Mouse (Mus musculus): ENCODE measurements around the gene Llgl2.

Gene Llgl2

GRCm38 (mm10) chr11:115823774-115824740 lies at the start of gene Llgl2:
Gene Llgl2, plus strand, starts transcription at chr11:115824049.
- peak in 1 of 2 experiments; percentile 61 for DNase-seq (ENCODE audit: low spot score in 2 of 2)

GRCm38 (mm10) chr11:115774653-115775052 lies 49.2 kb upstream of the Llgl2 start:
- no peak for DNase-seq (ENCODE audit: low spot score in 2 of 2)

GRCm38 (mm10) chr11:115775821-115776665 lies 47.8 kb upstream of the Llgl2 start:
- no peak for DNase-seq (ENCODE audit: low spot score in 2 of 2)

- no peak for DNase-seq (ENCODE audit: low spot score in 2 of 2)
These were observed 46.9 kb upstream of the Llgl2 start for GRCm38 (mm10) chr11:115776954-115777353.

GRCm38 (mm10) chr11:115777487-115778335 lies 46.1 kb upstream of the Llgl2 start:
- DNase-seq (ENCODE audit: low spot score in 2 of 2) = no peak

- DNase-seq (ENCODE audit: low spot score in 2 of 2) = peak in 1 of 2 experiments; percentile 43
These were observed 44.7 kb upstream of the Llgl2 start for GRCm38 (mm10) chr11:115779038-115779571.

- DNase-seq (ENCODE audit: low spot score in 2 of 2) = peak in 1 of 2 experiments; percentile 77
These were observed 43.4 kb upstream of the Llgl2 start for GRCm38 (mm10) chr11:115780141-115781070.

- no peak for DNase-seq (ENCODE audit: low spot score in 2 of 2)
These were observed 37.4 kb upstream of the Llgl2 start for GRCm38 (mm10) chr11:115786473-115786872.

- DNase-seq (ENCODE audit: low spot score in 2 of 2) = no peak
These were observed 34.1 kb upstream of the Llgl2 start for GRCm38 (mm10) chr11:115789787-115790186.

GRCm38 (mm10) chr11:115791919-115792318 lies 31.9 kb upstream of the Llgl2 start:
- no peak for DNase-seq (ENCODE audit: low spot score in 2 of 2)

GRCm38 (mm10) chr11:115792353-115792752 lies 31.5 kb upstream of the Llgl2 start:
- no peak for DNase-seq (ENCODE audit: low spot score in 2 of 2)

- no peak for DNase-seq (ENCODE audit: low spot score in 2 of 2)
These were observed 27.0 kb upstream of the Llgl2 start for GRCm38 (mm10) chr11:115796898-115797297.

- DNase-seq (ENCODE audit: low spot score in 2 of 2) = no peak
These were observed 26.2 kb upstream of the Llgl2 start for GRCm38 (mm10) chr11:115797665-115798064.

GRCm38 (mm10) chr11:115800981-115801380 lies 22.9 kb upstream of the Llgl2 start:
- no peak for DNase-seq (ENCODE audit: low spot score in 2 of 2)

GRCm38 (mm10) chr11:115803072-115803709 lies 20.7 kb upstream of the Llgl2 start:
- DNase-seq (ENCODE audit: low spot score in 2 of 2) = no peak

- DNase-seq (ENCODE audit: low spot score in 2 of 2) = no peak
These were observed 18.8 kb upstream of the Llgl2 start for GRCm38 (mm10) chr11:115805005-115805404.

- no peak for DNase-seq (ENCODE audit: low spot score in 2 of 2)
These were observed 17.7 kb upstream of the Llgl2 start for GRCm38 (mm10) chr11:115806154-115806553.

GRCm38 (mm10) chr11:115807306-115807705 lies 16.5 kb upstream of the Llgl2 start:
- DNase-seq (ENCODE audit: low spot score in 2 of 2) = no peak

- DNase-seq (ENCODE audit: low spot score in 2 of 2) = no peak
These were observed 15.9 kb upstream of the Llgl2 start for GRCm38 (mm10) chr11:115807971-115808370.
